Mouse (Mus musculus) cerebellum, adult 2 months (tissue): ENCODE results near the gene Wdr46. TPM values are rescaled to one million over a fixed set of nuclear protein-coding genes. Genes with fewer than 3 reads are reported as not detected.

Source experiments
- DNase-seq, 2 experiments: peaks; one replicate each; pipeline ENCODE4 v3.0.0; 2021
- H3K27ac ChIP-seq: fragments of 200-500 bp; 2 replicates; pipeline ENCODE4 v1.5.1; 2012; ENCODE audit warnings: low read length, control low read depth, inconsistent platforms; ENCODE audit not compliant: insufficient read depth
- H3K27me3 ChIP-seq: fragments of 200-500 bp; 2 replicates; pipeline ENCODE4 v1.6.1; 2012; ENCODE audit warnings: inconsistent platforms, mild to moderate bottlenecking, low read length, moderate library complexity; ENCODE audit not compliant: control insufficient read depth, insufficient read depth
- H3K4me1 ChIP-seq: fragments of 200-500 bp; 2 replicates; pipeline ENCODE4 v1.6.1; 2011; ENCODE audit warnings: low read length; ENCODE audit not compliant: control insufficient read depth, insufficient read depth
- H3K4me3 ChIP-seq: fragments of 200-500 bp; replicated peaks from 2 replicates; pipeline ENCODE3; 2011; ENCODE audit warnings: mild to moderate bottlenecking, low read depth, low read length, control low read depth; ENCODE audit not compliant: insufficient read depth
- CTCF ChIP-seq: fragments of 200-500 bp; IDR thresholded peaks from 2 replicates; pipeline ENCODE4 v1.5.1; 2011; ENCODE audit warnings: low read depth, mild to moderate bottlenecking, control low read depth, low read length, moderate library complexity, borderline replicate concordance; ENCODE audit not compliant: insufficient read depth
- POLR2A ChIP-seq: fragments of 200-500 bp; IDR thresholded peaks from 2 replicates; pipeline ENCODE4 v1.6.1; 2011; ENCODE audit warnings: low read length, control low read depth, borderline replicate concordance; ENCODE audit not compliant: insufficient read depth
- WGBS: fragments of 180-500 bp; shearing (Covaris S2); methylation state at CpG from one replicate; pipeline ENCODE4 v1.1.7; 2018; 5-methylcytosine and 5-hydroxymethylcytosine counted together
- polyA plus RNA-seq: library from polyadenylated mRNA; depleted of rRNA; stranded (reverse); fragments of >200 nt; gene quantifications from 2 replicates; pipeline ENCODE4 v1.2.3, GENCODE M21; 2012

Wdr46 gene
- polyA plus RNA-seq, 1 experiment: 13.3 TPM

DNA sequence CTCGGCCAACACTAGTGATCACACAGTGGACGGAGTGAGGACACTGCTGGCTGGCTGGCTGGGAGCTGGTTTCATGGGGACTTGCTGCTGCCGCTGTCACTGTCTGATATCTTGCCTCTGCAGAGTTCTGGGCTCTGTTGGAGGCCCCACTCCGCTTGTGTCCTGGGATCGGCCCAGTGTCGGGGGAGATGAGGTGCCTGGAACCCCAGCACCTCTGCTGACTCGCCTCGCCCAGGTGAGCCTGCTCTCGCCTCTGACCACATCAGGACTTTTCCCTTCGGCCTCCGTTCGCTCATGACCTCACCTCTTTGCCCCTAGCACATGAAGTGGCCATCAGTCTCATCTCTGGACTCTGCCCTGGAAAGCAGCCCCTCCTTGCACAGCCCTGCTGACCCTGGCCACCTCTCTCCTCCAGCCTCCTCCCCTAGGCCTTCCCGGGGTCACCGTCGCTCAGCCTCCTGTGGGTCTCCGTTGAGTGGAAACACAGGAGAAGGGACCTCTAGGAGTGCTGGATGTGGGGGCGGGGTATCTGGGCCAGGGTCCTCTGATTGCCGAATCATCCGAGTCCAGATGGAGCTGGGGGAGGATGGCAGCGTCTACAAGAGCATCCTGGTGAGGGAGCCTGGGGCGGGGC is 4.9 kb upstream of the Wdr46 start:
- Histone ChIP-seq H3K4me1 (peaks cover 5% of the 10 kb centered on the region; the same call in 1 of the 2 replicates), H3K4me3 (no peak overlapping the region), H3K27ac (no peak overlapping the region), H3K27me3 (no peaks in the 10 kb centered on the region)
- DNase-seq: no peak
- 83% methylated on average over 21 of the region's 21 CpGs for WGBS
- TF ChIP-seq POLR2A (no peak), CTCF (no peak)

DNA sequence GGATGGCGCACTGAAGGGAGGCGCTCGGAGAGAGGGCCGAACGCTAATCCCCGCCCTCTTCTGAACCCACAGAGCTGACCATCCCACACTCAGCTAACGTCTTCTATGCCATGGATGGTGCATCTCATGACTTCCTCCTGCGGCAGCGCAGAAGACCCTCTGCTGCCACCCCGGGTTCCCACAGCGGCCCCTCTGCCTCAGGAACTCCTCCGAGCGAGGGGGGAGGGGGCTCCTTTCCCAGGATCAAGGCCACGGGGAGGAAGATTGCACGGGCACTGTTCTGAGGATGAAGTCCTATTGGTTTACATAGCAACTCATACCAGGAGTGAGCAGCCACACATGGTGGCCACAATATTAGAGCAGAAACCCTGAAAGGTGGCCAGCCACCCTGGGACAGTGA is 3.5 kb upstream of the Wdr46 start:
- 77% methylated on average over 15 of the region's 15 CpGs for WGBS
- Histone ChIP-seq H3K4me1 (peaks cover 5% of the 10 kb centered on the region; the same call in 1 of the 2 replicates), H3K27me3 (no peaks in the 10 kb centered on the region), H3K27ac (no peak overlapping the region), H3K4me3 (no peak overlapping the region)
- no peak for TF ChIP-seq POLR2A
- TF ChIP-seq CTCF: no peak
- DNase-seq: no peak

DNA sequence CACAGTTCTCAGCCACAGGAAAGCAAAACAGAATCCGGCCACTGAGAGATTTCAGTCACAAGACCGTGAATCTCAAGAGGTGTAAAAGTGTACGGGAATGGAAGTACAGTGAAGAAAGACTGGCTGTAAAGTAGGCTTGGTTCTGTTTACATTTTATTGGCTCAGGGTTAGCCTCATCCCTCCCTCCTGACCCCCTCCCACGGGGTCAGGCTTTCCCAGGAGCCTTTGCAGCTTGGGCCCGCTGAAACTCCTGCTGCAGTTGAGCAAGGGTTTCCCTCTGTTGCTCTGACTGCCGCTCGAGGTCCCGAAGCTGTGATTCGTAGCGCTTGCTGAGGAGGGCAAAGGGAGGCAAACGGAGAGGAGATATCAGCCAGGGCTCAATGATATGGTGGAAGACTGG is 1.7 kb upstream of the Wdr46 start:
- 83% methylated on average over 11 of the region's 11 CpGs for WGBS
- Histone ChIP-seq H3K27me3 (no peaks in the 10 kb centered on the region), H3K4me1 (peaks cover 5% of the 10 kb centered on the region; the same call in 1 of the 2 replicates), H3K4me3 (peak overlapping the region; percentile 7), H3K27ac (no peak overlapping the region)
- no peak for TF ChIP-seq CTCF
- TF ChIP-seq POLR2A: no peak
- DNase-seq: no peak

DNA sequence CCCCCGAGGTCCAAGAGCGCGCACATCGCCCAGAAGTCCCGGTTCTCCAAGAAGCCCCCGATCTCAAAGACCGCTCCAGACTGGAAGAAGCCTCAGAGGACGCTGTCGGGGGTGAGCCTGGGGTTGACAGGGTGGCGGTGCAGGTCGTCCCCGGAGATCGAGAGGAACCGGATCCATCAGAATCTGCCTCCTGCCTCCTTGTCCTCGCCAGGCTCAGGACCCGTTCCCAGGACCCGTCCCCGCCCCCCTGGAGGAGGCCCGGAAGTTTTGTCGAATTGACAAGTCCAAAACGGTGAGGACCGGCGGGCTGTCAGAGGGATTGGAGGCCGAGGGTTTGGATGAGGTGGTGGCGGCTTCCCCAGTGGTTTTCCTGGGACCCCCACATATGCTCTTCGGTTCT is 521 bp downstream of the Wdr46 start:
- 3% methylated on average over 26 of the region's 26 CpGs for WGBS
- TF ChIP-seq CTCF: no peak
- TF ChIP-seq POLR2A: no peak
- DNase-seq: no peak
- Histone ChIP-seq H3K27ac (no peak overlapping the region), H3K4me1 (peaks cover 5% of the 10 kb centered on the region; the same call in 1 of the 2 replicates), H3K4me3 (peak overlapping the region; percentile 91), H3K27me3 (no peaks in the 10 kb centered on the region)

DNA sequence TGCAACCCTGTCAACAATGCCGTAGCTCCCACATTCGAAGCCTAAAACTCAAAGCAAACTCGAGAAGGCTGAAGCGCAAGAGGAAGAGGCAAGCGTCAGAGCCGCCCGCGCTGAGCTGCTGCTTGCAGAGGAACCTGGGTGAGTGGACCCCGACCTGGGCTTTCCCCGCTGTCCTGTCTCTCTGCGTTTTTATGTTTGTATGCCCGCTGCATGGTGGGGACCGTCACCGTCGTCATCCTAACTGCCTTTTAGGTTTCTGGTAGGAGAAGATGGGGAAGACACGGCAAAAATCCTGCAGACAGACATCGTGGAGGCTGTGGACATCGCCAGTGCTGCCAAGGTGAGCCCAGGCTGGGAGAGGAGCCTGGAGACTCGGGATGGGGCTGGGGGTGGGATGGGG is 921 bp downstream of the Wdr46 start:
- Histone ChIP-seq H3K27ac (no peak overlapping the region), H3K4me1 (peaks cover 5% of the 10 kb centered on the region; the same call in 1 of the 2 replicates), H3K27me3 (no peaks in the 10 kb centered on the region), H3K4me3 (peak overlapping the region; percentile 91)
- no peak for TF ChIP-seq CTCF
- TF ChIP-seq POLR2A: no peak
- 58% methylated on average over 19 of the region's 19 CpGs for WGBS
- no peak for DNase-seq

DNA sequence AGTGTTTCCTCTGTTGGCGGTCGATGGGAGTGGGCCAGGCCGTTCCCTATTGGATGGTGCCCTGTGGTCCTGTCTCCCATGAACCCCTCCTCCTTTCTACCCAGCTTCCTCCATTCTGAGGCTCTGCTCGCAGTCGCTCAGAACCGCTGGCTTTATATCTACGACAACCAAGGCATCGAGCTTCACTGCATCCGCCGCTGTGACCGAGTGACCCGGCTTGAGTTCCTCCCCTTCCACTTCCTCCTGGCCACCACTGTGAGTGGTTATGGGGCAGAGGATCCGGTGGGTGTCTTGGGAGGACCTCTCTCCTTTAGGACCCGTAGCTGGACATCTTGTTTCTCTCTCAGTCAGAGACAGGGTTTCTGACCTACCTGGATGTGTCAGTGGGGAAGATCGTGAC is 3.0 kb downstream of the Wdr46 start:
- Histone ChIP-seq H3K27me3 (no peaks in the 10 kb centered on the region), H3K27ac (no peak overlapping the region), H3K4me3 (no peak overlapping the region), H3K4me1 (peaks cover 5% of the 10 kb centered on the region; the same call in 1 of the 2 replicates)
- no peak for DNase-seq
- TF ChIP-seq POLR2A (no peak), CTCF (no peak)
- WGBS: 88% methylated on average over 15 of the region's 15 CpGs

DNA sequence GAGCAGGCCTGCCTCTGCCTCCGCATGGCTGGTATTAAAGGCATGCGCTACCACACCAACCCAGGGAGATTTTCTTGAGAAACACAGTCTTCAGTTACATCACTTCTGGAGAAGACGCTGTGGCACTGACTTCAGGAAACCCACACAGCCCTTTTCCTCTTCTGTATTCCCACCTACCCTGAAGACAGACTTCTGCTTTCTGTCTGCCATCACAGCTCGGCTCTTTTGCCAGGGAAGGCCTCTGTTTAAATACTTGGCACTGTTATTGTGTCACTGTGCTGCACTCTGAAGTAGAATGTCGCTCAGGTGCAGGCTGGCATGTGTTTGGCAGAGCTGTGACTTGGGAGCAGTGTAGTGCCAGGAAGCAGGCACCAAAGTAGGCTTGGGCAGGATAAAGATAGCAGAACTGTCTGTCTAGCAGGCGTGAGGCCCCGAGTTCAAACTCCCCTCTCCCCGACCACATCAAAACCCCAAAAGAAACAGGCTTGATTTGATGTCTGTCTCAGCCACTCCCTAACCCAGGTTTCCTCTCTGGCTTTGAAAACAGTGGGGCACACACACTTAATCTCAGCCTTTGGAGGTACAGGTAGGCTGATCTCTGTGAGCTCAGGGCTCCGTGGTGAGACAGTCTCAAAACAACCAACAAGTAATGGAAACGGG is 7.1 kb downstream of the Wdr46 start:
- no peak for TF ChIP-seq POLR2A
- TF ChIP-seq CTCF: no peak
- no peak for DNase-seq
- 76% methylated on average over 10 of the region's 10 CpGs for WGBS
- no peaks in the 10 kb centered on the region for H3K27me3 ChIP-seq
- H3K27ac ChIP-seq: no peak overlapping the region
- no peak overlapping the region for H3K4me3 ChIP-seq
- peaks cover 16% of the 10 kb centered on the region for H3K4me1 ChIP-seq
